Mouse (Mus musculus) telencephalon, adult 2 months (tissue): Measurements from ENCODE around the gene Slc38a8.

Experiments used
- DNase-seq: peaks from one replicate; pipeline ENCODE4 v3.0.0-alpha.2; 2011; ENCODE audit warnings: low read depth, low spot score

Gene Slc38a8

DNA sequence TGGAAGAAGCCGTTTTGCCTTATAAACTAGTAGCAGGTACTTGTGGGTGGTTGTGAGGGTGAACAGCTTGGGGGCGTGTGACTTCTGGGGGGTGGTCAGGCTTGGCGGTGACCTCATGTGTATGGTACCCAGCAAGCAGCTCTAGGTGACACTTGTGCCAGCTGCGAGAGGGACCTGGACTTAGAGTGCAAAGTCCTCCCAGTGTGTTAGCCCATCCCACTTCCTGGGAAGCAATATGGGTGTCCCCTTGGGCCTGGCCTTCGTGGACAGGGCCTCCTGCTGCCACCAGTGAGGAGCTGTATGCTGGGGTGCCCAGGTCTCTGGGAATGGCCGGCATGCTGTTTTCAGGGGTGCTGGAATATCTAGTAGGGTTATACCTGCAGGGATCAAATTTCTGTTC lies 62.6 kb downstream of the Slc38a8 start:
- no peak for DNase-seq

DNA sequence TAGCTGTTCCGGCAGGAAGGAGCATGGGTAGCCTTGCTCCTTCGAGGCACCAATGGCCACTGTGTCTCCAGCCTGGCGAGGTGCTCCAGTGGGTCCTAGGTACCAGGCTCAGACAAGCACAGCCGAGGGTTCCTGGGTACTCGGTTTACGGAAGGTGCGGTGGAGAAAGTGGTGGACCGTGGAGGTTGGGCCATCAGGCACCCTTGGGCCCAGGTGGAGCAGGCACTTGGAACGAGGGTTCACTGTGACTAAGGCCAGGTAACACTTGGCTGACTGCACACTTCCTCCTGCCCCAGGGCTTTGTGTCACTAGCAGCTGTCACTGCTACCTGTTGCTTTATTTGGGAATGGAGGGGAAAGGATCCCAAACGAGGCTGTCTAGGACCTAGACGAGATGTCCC lies 64.0 kb downstream of the Slc38a8 start:
- DNase-seq, result no peak

DNA sequence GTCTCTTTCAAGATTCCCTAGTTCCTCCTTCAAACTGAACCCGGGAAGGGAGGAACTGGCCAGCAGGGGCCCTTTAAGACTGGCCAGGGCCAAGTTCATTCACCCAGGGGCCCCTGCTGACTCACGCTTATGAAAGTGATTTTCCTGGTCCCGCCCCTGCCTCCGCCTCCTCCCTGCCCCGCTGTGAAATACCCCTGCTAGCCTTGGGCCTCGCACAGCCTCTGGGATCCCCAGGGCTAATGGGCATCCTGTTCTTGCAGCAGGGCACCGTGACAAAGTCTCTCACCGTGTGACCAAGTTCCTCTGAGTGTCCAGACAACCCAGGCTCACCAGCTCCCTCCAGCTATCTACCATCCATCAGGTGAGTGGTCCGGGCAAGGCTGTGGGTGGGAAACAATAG lies 64.6 kb downstream of the Slc38a8 start:
- DNase-seq, result no peak

DNA sequence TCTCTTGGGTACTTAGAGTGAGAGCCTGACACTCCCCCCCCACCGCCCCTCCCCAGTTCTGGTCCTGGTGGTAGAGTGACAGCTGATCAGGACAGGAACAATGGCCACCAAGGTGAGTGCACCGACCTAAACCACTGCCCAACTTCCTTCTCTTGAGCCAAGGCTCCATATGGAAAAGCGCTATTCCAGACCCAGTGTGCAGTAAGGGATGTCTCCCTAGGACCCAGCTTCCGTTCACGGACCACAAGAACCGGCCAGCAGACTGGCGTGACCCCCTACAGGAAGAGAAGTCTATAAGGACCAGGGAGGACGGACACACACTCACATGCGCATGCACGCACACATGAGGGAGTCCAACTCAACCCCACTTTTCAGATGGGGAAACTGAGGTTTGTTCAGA lies 65.2 kb downstream of the Slc38a8 start:
- no peak for DNase-seq

DNA sequence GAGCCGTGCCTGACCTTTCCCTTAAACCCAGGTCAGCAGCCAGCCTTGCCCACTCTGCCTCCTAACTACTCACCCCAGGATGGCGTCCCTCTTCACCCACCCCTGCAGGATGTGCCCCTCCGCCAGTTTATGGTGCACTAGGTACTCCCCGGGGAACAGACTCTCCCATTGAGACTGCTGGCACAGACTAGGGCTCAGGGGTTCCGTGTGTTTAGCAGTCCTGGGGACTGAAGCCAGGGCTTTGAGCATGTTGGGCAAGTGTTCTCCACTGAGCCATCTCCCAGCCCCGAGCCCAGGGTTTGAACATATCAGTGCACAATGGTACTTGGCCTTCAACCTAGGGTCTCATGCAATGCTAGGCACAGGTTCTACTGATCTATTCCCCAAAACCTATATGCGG lies 66.0 kb downstream of the Slc38a8 start:
- DNase-seq, result no peak

DNA sequence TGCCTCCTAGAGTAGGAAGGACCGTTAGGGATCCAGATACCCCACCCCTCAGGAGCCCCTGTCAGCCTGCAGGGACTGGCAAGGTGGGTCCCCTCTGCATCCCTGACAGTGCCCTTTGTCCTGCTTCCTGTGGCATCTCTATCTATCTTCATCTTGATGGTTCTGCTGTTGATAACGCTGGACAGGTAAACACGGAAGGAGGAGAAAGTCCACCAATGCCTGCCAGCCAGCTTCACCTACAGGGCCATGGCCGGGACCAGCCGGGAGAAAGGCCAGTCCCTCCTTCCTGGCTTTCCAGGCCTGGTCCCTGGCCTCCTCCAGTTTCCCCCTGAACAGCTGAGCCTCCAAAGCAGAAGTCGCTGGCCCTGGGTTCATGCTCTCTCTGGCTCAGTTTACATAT lies 66.9 kb downstream of the Slc38a8 start:
- DNase-seq, result no peak

DNA sequence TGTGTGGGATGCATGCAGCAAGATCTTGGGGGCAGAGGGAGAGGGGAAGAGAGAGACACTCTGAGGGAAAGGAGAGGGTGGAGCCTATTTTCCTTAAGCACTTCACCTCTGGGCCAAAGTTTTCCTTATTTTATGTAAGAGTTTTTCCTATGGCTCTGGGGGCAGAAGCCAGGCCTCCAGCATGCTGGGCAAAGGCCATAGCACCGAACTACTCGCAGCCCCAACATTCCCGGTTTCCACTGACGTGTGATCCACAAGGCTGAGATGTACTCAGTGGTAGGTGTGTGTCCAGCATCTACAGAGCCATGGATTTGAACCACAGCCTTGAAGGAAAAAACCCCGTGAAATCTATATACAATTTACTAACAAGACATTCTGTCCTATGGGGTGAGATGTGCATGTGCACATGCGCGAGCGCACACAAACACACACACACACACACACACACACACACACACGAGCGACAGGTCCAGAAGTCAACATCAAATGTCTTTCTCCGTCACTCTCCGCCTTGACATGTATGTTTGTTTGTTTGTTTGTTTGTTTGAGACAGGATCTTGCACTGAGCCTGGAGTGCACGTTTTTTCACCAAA lies 67.8 kb downstream of the Slc38a8 start, which contains the start of gene Osgin1:
TSS of gene Osgin1 (plus strand) at position 543 of the 593 bp plus-strand sequence.
- no peak for DNase-seq

DNA sequence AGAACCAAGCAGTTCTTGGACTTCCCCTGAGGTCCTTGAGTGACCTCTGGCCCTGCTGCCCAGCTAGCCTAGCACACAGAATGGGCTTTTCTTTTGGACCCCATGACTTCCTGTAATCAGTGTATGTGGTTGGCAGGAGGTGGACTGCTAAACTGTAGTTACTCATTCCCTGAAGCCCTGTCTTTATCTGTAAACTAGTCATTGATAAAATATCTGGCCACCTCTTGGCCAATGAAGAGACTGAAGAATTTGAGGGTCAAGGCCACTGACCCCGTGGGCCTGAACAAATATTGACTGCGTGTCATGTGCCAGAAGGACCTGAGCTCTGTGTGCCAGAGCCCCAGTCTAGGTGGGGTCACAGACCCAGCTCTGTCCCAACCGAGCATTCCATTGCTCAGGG lies 69.1 kb downstream of the Slc38a8 start:
- no peak for DNase-seq

DNA sequence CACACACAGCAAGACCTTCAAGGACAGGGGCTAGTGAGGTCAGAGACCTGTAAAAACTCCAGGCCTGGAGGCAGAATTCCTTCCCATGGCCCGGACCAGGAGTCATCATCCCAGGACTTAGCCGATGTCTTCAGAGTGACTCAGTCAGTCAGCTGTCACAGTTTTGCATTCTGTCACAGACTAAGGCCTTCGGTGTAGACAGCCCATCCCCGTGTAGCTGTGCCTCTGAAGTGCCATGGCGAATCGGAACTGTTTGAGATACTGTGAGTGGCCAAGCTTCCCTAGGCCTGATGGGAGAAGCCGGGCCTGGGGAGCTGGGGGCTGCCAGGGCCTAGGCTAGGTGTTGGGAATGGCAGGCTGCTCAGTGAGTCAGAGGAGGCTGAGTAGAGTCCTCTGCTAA lies 70.8 kb downstream of the Slc38a8 start:
- DNase-seq, result no peak

DNA sequence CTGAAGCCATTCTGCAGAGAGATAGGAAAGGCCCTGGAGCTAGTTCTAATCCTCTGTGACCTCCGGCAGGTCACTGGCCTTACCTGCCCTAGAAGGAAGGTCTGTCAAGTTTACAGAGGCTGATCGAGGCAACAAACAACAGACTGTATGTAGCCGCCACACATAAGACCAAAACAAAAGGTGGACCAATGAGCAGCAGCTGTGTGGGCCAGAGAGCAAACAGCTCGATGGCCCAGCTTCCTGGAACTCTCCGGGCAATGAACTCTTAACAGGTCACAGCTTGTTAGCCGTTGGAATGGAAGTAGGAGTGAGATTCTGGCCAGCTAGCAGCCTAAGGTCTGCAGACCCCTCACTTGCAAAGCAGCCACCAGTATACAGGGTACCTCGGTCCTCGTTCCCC lies 71.2 kb downstream of the Slc38a8 start:
- DNase-seq, result no peak
